Mouse (Mus musculus): ENCODE results near the gene Ppia. TPM values are rescaled to one million over a fixed set of nuclear protein-coding genes. Genes with fewer than 3 reads are reported as not detected.
A peak's percentile ranks its signal among the peaks of the same experiment; 100 is the strongest.
"Not testable (repeated sequence)": the region's sequence is repeated elsewhere in the genome, so short reads cannot be mapped to it uniquely, and the experiment has no call there.

The Ppia gene
- polyA plus RNA-seq, 1 experiment from 2014 or later = 5,018 TPM

DNA sequence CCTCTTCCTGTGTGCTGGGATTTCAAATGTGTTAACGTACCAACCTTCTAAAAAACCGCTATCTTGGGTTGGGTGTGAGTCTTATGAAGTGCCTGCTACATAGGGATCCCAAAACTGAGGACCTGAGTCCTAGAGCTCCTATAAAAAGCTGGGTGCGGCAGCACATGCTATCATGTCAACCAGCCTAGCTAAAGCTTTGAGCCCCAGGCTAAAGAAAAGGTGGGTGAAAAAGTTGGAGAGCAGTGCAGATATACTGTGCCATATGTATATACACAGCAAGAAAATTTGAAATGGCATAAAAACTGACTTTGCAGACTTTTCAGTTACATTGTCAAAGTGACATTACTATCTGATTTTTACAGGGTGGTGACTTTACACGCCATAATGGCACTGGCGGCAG lies 3.5 kb downstream of the Ppia start:
- H3K4me1 ChIP-seq (replicated peaks; ENCODE audit: control insufficient read depth, insufficient read depth, low read length) = peaks cover 3% of the 10 kb centered on the region; the same call in 1 of the 2 replicates
- no peaks in the 10 kb centered on the region for H3K27me3 ChIP-seq (ENCODE audit: control insufficient read depth, insufficient read depth, low read length)
- no peak for ATAC-seq (ENCODE audit: low FRiP score)
- WGBS = 95% methylated on average over 5 of the region's 5 CpGs
- no peak overlapping the region for H3K4me2 ChIP-seq (replicated peaks; ENCODE audit: low read depth, low read length)
- no peak overlapping the region for H3K27ac ChIP-seq (ENCODE audit: low read depth, low read length)
- DNase-seq (ENCODE audit: low spot score) = no peak
- H3K9me3 ChIP-seq (ENCODE audit: control insufficient read depth, low read length) = no peaks in the 10 kb centered on the region
- no peak overlapping the region for H3K4me3 ChIP-seq (ENCODE audit: low read depth, low read length)
- no peaks in the 10 kb centered on the region for H3K36me3 ChIP-seq (ENCODE audit: control insufficient read depth, insufficient read depth, low read length)
- H3K9ac ChIP-seq (ENCODE audit: low read depth, low read length) = no peak overlapping the region

GRCm38 (mm10) chr11:6419156-6419555 lies 3.9 kb downstream of the Ppia start:
- not testable (repeated sequence) for H3K9me3 ChIP-seq (ENCODE audit: control insufficient read depth, low read length); H3K9ac ChIP-seq (ENCODE audit: low read depth, low read length); DNase-seq (ENCODE audit: low spot score); H3K27ac ChIP-seq (ENCODE audit: low read depth, low read length); ATAC-seq (ENCODE audit: low FRiP score); H3K4me1 ChIP-seq (replicated peaks; ENCODE audit: control insufficient read depth, insufficient read depth, low read length); H3K4me2 ChIP-seq (replicated peaks; ENCODE audit: low read depth, low read length); H3K27me3 ChIP-seq (ENCODE audit: control insufficient read depth, insufficient read depth, low read length); H3K4me3 ChIP-seq (ENCODE audit: low read depth, low read length); H3K36me3 ChIP-seq (ENCODE audit: control insufficient read depth, insufficient read depth, low read length)
- WGBS = 63% methylated on average over 3 of the region's 4 CpGs

DNA sequence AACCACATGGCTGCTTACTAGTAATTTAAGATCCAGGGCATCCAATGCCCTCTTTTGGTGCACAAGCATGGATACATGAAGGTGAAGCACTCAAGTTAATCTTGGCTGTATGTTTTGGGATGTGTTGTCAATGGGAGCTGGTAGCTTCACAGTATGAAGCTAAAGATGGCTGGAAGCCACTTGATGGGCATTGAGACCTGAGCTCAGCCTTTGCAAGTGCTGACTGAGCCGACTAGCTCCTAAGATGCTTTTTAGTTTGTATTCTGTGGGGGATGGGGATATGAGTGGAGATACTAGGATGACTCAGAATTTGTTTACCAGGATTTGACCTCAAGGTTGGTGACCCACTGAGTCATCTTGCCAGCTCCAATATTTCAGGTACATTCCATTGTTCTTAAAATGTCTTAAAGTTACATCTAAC lies 5.0 kb downstream of the Ppia start:
- no peak overlapping the region for H3K4me3 ChIP-seq (ENCODE audit: low read depth, low read length)
- ATAC-seq (ENCODE audit: low FRiP score) (no peak), DNase-seq (ENCODE audit: low spot score) (no peak)
- H3K9ac ChIP-seq (ENCODE audit: low read depth, low read length) = no peak overlapping the region
- WGBS = 18% methylated on average over 1 of the region's 1 CpGs
- no peaks in the 10 kb centered on the region for H3K9me3 ChIP-seq (ENCODE audit: control insufficient read depth, low read length)
- no peaks in the 10 kb centered on the region for H3K27me3 ChIP-seq (ENCODE audit: control insufficient read depth, insufficient read depth, low read length)
- H3K4me1 ChIP-seq (replicated peaks; ENCODE audit: control insufficient read depth, insufficient read depth, low read length) = no peaks in the 10 kb centered on the region; the same call in 1 of the 2 replicates
- H3K27ac ChIP-seq (ENCODE audit: low read depth, low read length) = no peak overlapping the region
- peaks cover 2% of the 10 kb centered on the region; the same call in 1 of the 2 replicates for H3K36me3 ChIP-seq (ENCODE audit: control insufficient read depth, insufficient read depth, low read length)
- no peak overlapping the region for H3K4me2 ChIP-seq (replicated peaks; ENCODE audit: low read depth, low read length)

GRCm38 (mm10) chr11:6420722-6421350 lies 5.6 kb downstream of the Ppia start:
- Histone ChIP-seq H3K9ac (ENCODE audit: low read depth, low read length) (no peak overlapping the region), H3K4me2 (replicated peaks; ENCODE audit: low read depth, low read length) (no peak overlapping the region), H3K9me3 (ENCODE audit: control insufficient read depth, low read length) (no peaks in the 10 kb centered on the region), H3K4me3 (ENCODE audit: low read depth, low read length) (no peak overlapping the region), H3K27me3 (ENCODE audit: control insufficient read depth, insufficient read depth, low read length) (no peaks in the 10 kb centered on the region), H3K4me1 (replicated peaks; ENCODE audit: control insufficient read depth, insufficient read depth, low read length) (no peaks in the 10 kb centered on the region; the same call in 1 of the 2 replicates), H3K27ac (ENCODE audit: low read depth, low read length) (no peak overlapping the region), H3K36me3 (ENCODE audit: control insufficient read depth, insufficient read depth, low read length) (peaks cover 4% of the 10 kb centered on the region; the same call in 1 of the 2 replicates)
- ATAC-seq (ENCODE audit: low FRiP score) (no peak), DNase-seq (ENCODE audit: low spot score) (no peak)
- whole genome bisulfite sequencing = 83% methylated on average over 2 of the region's 2 CpGs

- no peak overlapping the region for H3K4me2 ChIP-seq (replicated peaks; ENCODE audit: low read depth, low read length)
- H3K9me3 ChIP-seq (ENCODE audit: control insufficient read depth, low read length) = no peaks in the 10 kb centered on the region
- H3K27me3 ChIP-seq (ENCODE audit: control insufficient read depth, insufficient read depth, low read length) = no peaks in the 10 kb centered on the region
- no peaks in the 10 kb centered on the region for H3K4me1 ChIP-seq (replicated peaks; ENCODE audit: control insufficient read depth, insufficient read depth, low read length)
- no peak overlapping the region for H3K4me3 ChIP-seq (ENCODE audit: low read depth, low read length)
- H3K9ac ChIP-seq (ENCODE audit: low read depth, low read length) = no peak overlapping the region
- H3K27ac ChIP-seq (ENCODE audit: low read depth, low read length) = no peak overlapping the region
- WGBS = 95% methylated on average over 7 of the region's 7 CpGs
- ATAC-seq (ENCODE audit: low FRiP score) (no peak), DNase-seq (ENCODE audit: low spot score) (no peak)
- peaks cover 15% of the 10 kb centered on the region; the same call in 1 of the 2 replicates for H3K36me3 ChIP-seq (ENCODE audit: control insufficient read depth, insufficient read depth, low read length)
Observed at GRCm38 (mm10) chr11:6430186-6430585, 14.9 kb downstream of the Ppia start.

DNA sequence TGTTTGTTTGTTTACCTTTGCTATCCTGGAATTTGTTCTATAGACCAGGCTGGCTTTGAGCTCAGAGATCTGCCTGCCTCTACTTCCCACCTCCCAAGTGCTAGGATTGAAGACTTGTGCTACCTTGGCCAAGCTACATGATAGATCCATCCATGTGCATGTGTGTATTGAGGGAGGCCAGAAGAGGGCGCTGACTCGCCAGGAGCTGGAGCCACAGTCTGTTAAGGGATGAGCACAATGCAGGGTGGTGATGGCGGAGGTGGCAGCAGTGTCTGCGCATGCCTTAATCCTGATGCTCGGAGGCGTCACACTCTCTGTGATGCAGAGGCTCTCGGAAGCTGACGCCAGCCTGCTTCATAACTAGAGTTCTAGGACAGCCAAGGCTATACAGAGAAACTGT lies 21.2 kb downstream of the Ppia start:
- Histone ChIP-seq H3K27ac (ENCODE audit: low read depth, low read length) (no peak overlapping the region), H3K4me2 (replicated peaks; ENCODE audit: low read depth, low read length) (no peak overlapping the region), H3K4me3 (ENCODE audit: low read depth, low read length) (no peak overlapping the region), H3K9ac (ENCODE audit: low read depth, low read length) (no peak overlapping the region), H3K36me3 (ENCODE audit: control insufficient read depth, insufficient read depth, low read length) (peaks cover 3% of the 10 kb centered on the region; the same call in 1 of the 2 replicates), H3K4me1 (replicated peaks; ENCODE audit: control insufficient read depth, insufficient read depth, low read length) (no peaks in the 10 kb centered on the region), H3K9me3 (ENCODE audit: control insufficient read depth, low read length) (no peaks in the 10 kb centered on the region), H3K27me3 (ENCODE audit: control insufficient read depth, insufficient read depth, low read length) (no peaks in the 10 kb centered on the region)
- ATAC-seq (ENCODE audit: low FRiP score) (peak; percentile 30; the same call in 1 of the 2 replicates), DNase-seq (ENCODE audit: low spot score) (peak; percentile 56)
- 67% methylated on average over 8 of the region's 8 CpGs for WGBS

DNA sequence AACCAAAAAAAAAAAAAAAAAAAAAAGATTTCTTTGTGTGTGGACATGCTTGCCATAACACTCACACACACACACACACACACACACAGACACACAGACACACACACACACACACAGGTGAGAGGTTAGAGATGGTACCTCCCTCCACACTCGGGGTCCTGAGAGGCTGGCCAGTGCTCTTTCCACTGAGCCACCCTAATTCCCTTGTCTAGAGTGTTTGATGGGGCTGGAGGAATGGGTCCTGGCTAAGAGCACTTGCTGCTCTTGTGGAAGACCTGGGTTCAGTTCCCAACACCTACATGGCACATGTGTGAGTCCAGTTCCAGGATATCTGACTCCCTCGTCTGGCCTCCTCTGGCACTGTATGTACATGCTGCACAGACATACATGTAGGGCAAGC lies 22.4 kb downstream of the Ppia start:
- DNase-seq (ENCODE audit: low spot score) (no peak), ATAC-seq (ENCODE audit: low FRiP score) (no peak)
- H3K9me3 ChIP-seq (ENCODE audit: control insufficient read depth, low read length) = no peaks in the 10 kb centered on the region
- H3K4me3 ChIP-seq (ENCODE audit: low read depth, low read length) = no peak overlapping the region
- WGBS = 100% methylated on average over 2 of the region's 2 CpGs
- peaks cover 3% of the 10 kb centered on the region; the same call in 1 of the 2 replicates for H3K36me3 ChIP-seq (ENCODE audit: control insufficient read depth, insufficient read depth, low read length)
- H3K27ac ChIP-seq (ENCODE audit: low read depth, low read length) = no peak overlapping the region
- H3K9ac ChIP-seq (ENCODE audit: low read depth, low read length) = no peak overlapping the region
- H3K27me3 ChIP-seq (ENCODE audit: control insufficient read depth, insufficient read depth, low read length) = no peaks in the 10 kb centered on the region
- H3K4me1 ChIP-seq (replicated peaks; ENCODE audit: control insufficient read depth, insufficient read depth, low read length) = no peaks in the 10 kb centered on the region
- no peak overlapping the region for H3K4me2 ChIP-seq (replicated peaks; ENCODE audit: low read depth, low read length)

- no peak overlapping the region for H3K9ac ChIP-seq (ENCODE audit: low read depth, low read length)
- H3K27me3 ChIP-seq (ENCODE audit: control insufficient read depth, insufficient read depth, low read length) = no peaks in the 10 kb centered on the region
- H3K4me3 ChIP-seq (ENCODE audit: low read depth, low read length) = no peak overlapping the region
- DNase-seq (ENCODE audit: low spot score) = no peak
- H3K4me1 ChIP-seq (replicated peaks; ENCODE audit: control insufficient read depth, insufficient read depth, low read length) = no peaks in the 10 kb centered on the region
- H3K36me3 ChIP-seq (ENCODE audit: control insufficient read depth, insufficient read depth, low read length) = no peaks in the 10 kb centered on the region; the same call in 1 of the 2 replicates
- no peak overlapping the region for H3K27ac ChIP-seq (ENCODE audit: low read depth, low read length)
- H3K4me2 ChIP-seq (replicated peaks; ENCODE audit: low read depth, low read length) = no peak overlapping the region
- ATAC-seq (ENCODE audit: low FRiP score) = no peak
- H3K9me3 ChIP-seq (ENCODE audit: control insufficient read depth, low read length) = no peaks in the 10 kb centered on the region
- WGBS = 93% methylated on average over 4 of the region's 4 CpGs
Observed at GRCm38 (mm10) chr11:6440171-6440570, 24.9 kb downstream of the Ppia start.

- no peaks in the 10 kb centered on the region for H3K27me3 ChIP-seq (ENCODE audit: control insufficient read depth, insufficient read depth, low read length)
- H3K4me2 ChIP-seq (replicated peaks; ENCODE audit: low read depth, low read length) = no peak overlapping the region
- 96% methylated on average over 4 of the region's 4 CpGs for WGBS
- no peaks in the 10 kb centered on the region for H3K9me3 ChIP-seq (ENCODE audit: control insufficient read depth, low read length)
- H3K4me3 ChIP-seq (ENCODE audit: low read depth, low read length) = no peak overlapping the region
- H3K36me3 ChIP-seq (ENCODE audit: control insufficient read depth, insufficient read depth, low read length) = no peaks in the 10 kb centered on the region
- DNase-seq (ENCODE audit: low spot score) (no peak), ATAC-seq (ENCODE audit: low FRiP score) (no peak)
- no peak overlapping the region for H3K27ac ChIP-seq (ENCODE audit: low read depth, low read length)
- no peaks in the 10 kb centered on the region for H3K4me1 ChIP-seq (replicated peaks; ENCODE audit: control insufficient read depth, insufficient read depth, low read length)
- no peak overlapping the region for H3K9ac ChIP-seq (ENCODE audit: low read depth, low read length)
Observed at GRCm38 (mm10) chr11:6442566-6442965, 27.3 kb downstream of the Ppia start.

Measured in hindbrain, embryonic 11.5 days (tissue).